Mouse (Mus musculus) hindbrain, postnatal 0 days (tissue): Measurements from ENCODE around the gene Cln3. TPM values are rescaled to one million over a fixed set of nuclear protein-coding genes. Genes with fewer than 3 reads are reported as not detected.

Source experiments
- ATAC-seq: fragments of 200-750 bp; cut with Nextera tagmentation; 2 replicates; pipeline ENCODE4 v1.8.0; 2017; ENCODE audit warnings: mild to moderate bottlenecking, moderate TSS enrichment, moderate library complexity
- DNase-seq: peaks from one replicate; pipeline ENCODE4 v3.0.0-alpha.2; 2015; ENCODE audit warnings: low spot score
- H3K27ac ChIP-seq: fragments of 300-500 bp; sonication (generic); 2 replicates; pipeline ENCODE4 v1.5.1; 2014; ENCODE audit warnings: mild to moderate bottlenecking
- H3K27me3 ChIP-seq: fragments of 300-500 bp; sonication (generic); 2 replicates; pipeline ENCODE4 v1.6.1; 2014; ENCODE audit warnings: low read length, mixed read lengths; ENCODE audit not compliant: insufficient read depth
- H3K36me3 ChIP-seq: fragments of 300-500 bp; sonication (generic); 2 replicates; pipeline ENCODE4 v1.6.1; 2014; ENCODE audit warnings: low read length, mixed read lengths; ENCODE audit not compliant: insufficient read depth
- H3K4me1 ChIP-seq: fragments of 300-500 bp; sonication (generic); 2 replicates; pipeline ENCODE4 v1.6.1; 2014; ENCODE audit warnings: antibody characterized with exemption, low read length, mixed read lengths; ENCODE audit not compliant: insufficient read depth
- H3K4me2 ChIP-seq: fragments of 300-500 bp; sonication (generic); 2 replicates; pipeline ENCODE4 v1.6.1; 2014; ENCODE audit warnings: low read depth, mild to moderate bottlenecking, low read length, moderate library complexity, mixed read lengths
- H3K4me3 ChIP-seq: fragments of 300-500 bp; sonication (generic); 2 replicates; pipeline ENCODE4 v1.5.1; 2014; ENCODE audit warnings: low read length
- H3K9ac ChIP-seq: fragments of 300-500 bp; sonication (generic); replicated peaks from 2 replicates; pipeline ENCODE4 v1.6.1; 2014; ENCODE audit warnings: mild to moderate bottlenecking, low read length, moderate library complexity, mixed read lengths
- H3K9me3 ChIP-seq: fragments of 300-500 bp; sonication (generic); 2 replicates; pipeline ENCODE4 v1.6.1; 2016; ENCODE audit warnings: low read length, mixed read lengths
- CTCF ChIP-seq: IDR thresholded peaks from 2 replicates; pipeline ENCODE4 v1.5.1; 2016; ENCODE audit warnings: antibody characterized with exemption, control low read depth, low read depth
- WGBS: fragments of 180-500 bp; shearing (Covaris S2); extraction: QIAGEN DNeasy Blood & Tissue Kit; methylation state at CpG from one replicate; pipeline ENCODE4 v1.1.7; 2014; 5-methylcytosine and 5-hydroxymethylcytosine counted together
- polyA plus RNA-seq: library from polyadenylated mRNA; unstranded; fragments of >200 nt; fragmentation: Nextera tagmentation; extraction: Ambion mirVana; gene quantifications from 2 replicates; pipeline ENCODE4 v1.2.1, GENCODE M21; 2015
- total RNA-seq: library from RNA; depleted of rRNA; stranded (reverse); fragments of >200 nt; gene quantifications from 2 replicates; pipeline ENCODE4 v1.2.3, GENCODE M21; 2014

The Cln3 gene
- total and polyA plus RNA-seq, 2 experiments from 2014 or later, result 22.3 to 27.7 TPM

GRCm38 (mm10) chr7:126583251-126583709 is 2.3 kb downstream of the Cln3 start:
- H3K36me3 ChIP-seq, result no peaks in the 10 kb centered on the region
- TF ChIP-seq CTCF, result no peak
- H3K4me3 ChIP-seq, result peak overlapping the region; percentile 53
- no peaks in the 10 kb centered on the region for H3K9me3 ChIP-seq
- peak; percentile 91 for ATAC-seq
- peak overlapping the region; percentile 47 for H3K9ac ChIP-seq
- under 1% methylated on average over 22 of the region's 22 CpGs for WGBS
- 0 out of 2 replicates have a peak, but pooled peaks cover 5% of the 10 kb centered on the region for H3K4me1 ChIP-seq
- peak overlapping the region; percentile 90 for H3K4me2 ChIP-seq
- H3K27me3 ChIP-seq, result no peaks in the 10 kb centered on the region
- peak overlapping the region; percentile 81 for H3K27ac ChIP-seq
- DNase-seq, result peak; percentile 93

- Histone ChIP-seq H3K9me3 (no peaks in the 10 kb centered on the region), H3K4me1 (0 out of 2 replicates have a peak, but pooled peaks cover 5% of the 10 kb centered on the region), H3K4me2 (peak overlapping the region; percentile 90), H3K27ac (no peak overlapping the region), H3K27me3 (no peaks in the 10 kb centered on the region), H3K36me3 (no peaks in the 10 kb centered on the region), H3K4me3 (peak overlapping the region; percentile 53), H3K9ac (peak overlapping the region; percentile 47)
- WGBS, result under 1% methylated on average over 20 of the region's 20 CpGs
- no peak for TF ChIP-seq CTCF
- ATAC-seq (peak; percentile 66), DNase-seq (peak; percentile 32)
Measured at GRCm38 (mm10) chr7:126582759-126583158, 2.9 kb downstream of the Cln3 start.

GRCm38 (mm10) chr7:126581661-126582060 is 4.0 kb downstream of the Cln3 start:
- 0 out of 2 replicates have a peak overlapping the region, but pooled peaks have one; percentile 90 for H3K4me2 ChIP-seq
- H3K4me3 ChIP-seq, result no peak overlapping the region
- H3K9ac ChIP-seq, result no peak overlapping the region
- no peaks in the 10 kb centered on the region for H3K27me3 ChIP-seq
- TF ChIP-seq CTCF, result no peak
- no peaks in the 10 kb centered on the region for H3K9me3 ChIP-seq
- no peak overlapping the region for H3K27ac ChIP-seq
- WGBS, result 82% methylated on average over 6 of the region's 6 CpGs
- 0 out of 2 replicates have a peak, but pooled peaks cover 5% of the 10 kb centered on the region for H3K4me1 ChIP-seq
- no peak for ATAC-seq
- H3K36me3 ChIP-seq, result no peaks in the 10 kb centered on the region
- no peak for DNase-seq

GRCm38 (mm10) chr7:126579172-126579571 is 6.4 kb downstream of the Cln3 start:
- Histone ChIP-seq H3K36me3 (no peaks in the 10 kb centered on the region), H3K4me3 (no peak overlapping the region), H3K9me3 (no peaks in the 10 kb centered on the region), H3K9ac (no peak overlapping the region), H3K4me1 (0 out of 2 replicates have a peak, but pooled peaks cover 5% of the 10 kb centered on the region), H3K27me3 (no peaks in the 10 kb centered on the region), H3K4me2 (no peak overlapping the region), H3K27ac (no peak overlapping the region)
- peak; percentile 61 for TF ChIP-seq CTCF
- ATAC-seq (no peak), DNase-seq (peak; percentile 38)
- 58% methylated on average over 8 of the region's 8 CpGs for WGBS

- no peaks in the 10 kb centered on the region for H3K36me3 ChIP-seq
- 48% methylated on average over 8 of the region's 8 CpGs for WGBS
- H3K4me2 ChIP-seq, result no peak overlapping the region
- no peaks in the 10 kb centered on the region for H3K4me1 ChIP-seq
- TF ChIP-seq CTCF, result peak; percentile 70
- DNase-seq, result peak; percentile 66
- H3K27ac ChIP-seq, result no peak overlapping the region
- no peaks in the 10 kb centered on the region for H3K27me3 ChIP-seq
- ATAC-seq, result no peak
- H3K9ac ChIP-seq, result no peak overlapping the region
- no peaks in the 10 kb centered on the region for H3K9me3 ChIP-seq
- no peak overlapping the region for H3K4me3 ChIP-seq
Measured at GRCm38 (mm10) chr7:126576946-126577345, 8.7 kb downstream of the Cln3 start.

GRCm38 (mm10) chr7:126566094-126566765 is 19.4 kb downstream of the Cln3 start, which contains the start of gene Eif3c:
TSS of gene Eif3c (minus strand) at chr7:126566411.
- no peaks in the 10 kb centered on the region for H3K27me3 ChIP-seq
- DNase-seq (peak; percentile 96), ATAC-seq (peak; percentile 95)
- peaks cover 29% of the 10 kb centered on the region for H3K36me3 ChIP-seq
- no peaks in the 10 kb centered on the region for H3K4me1 ChIP-seq
- H3K4me3 ChIP-seq, result peak within 1 kb of the TSS; percentile 96
- WGBS, result under 1% methylated on average over 44 of the region's 46 CpGs
- H3K9me3 ChIP-seq, result no peaks in the 10 kb centered on the region
- peak within 1 kb of the TSS; percentile 79 for H3K4me2 ChIP-seq
- H3K27ac ChIP-seq, result peak within 1 kb of the TSS; percentile 88
- H3K9ac ChIP-seq, result peak within 1 kb of the TSS; percentile 86
- no peak for TF ChIP-seq CTCF

GRCm38 (mm10) chr7:126565693-126566092 is 19.9 kb downstream of the Cln3 start:
- peak overlapping the region; percentile 79 for H3K4me2 ChIP-seq
- DNase-seq (no peak), ATAC-seq (no peak; the same call in 1 of the 2 replicates)
- H3K27me3 ChIP-seq, result no peaks in the 10 kb centered on the region
- TF ChIP-seq CTCF, result no peak
- under 1% methylated on average over 21 of the region's 28 CpGs for WGBS
- no peaks in the 10 kb centered on the region for H3K4me1 ChIP-seq
- H3K27ac ChIP-seq, result peak overlapping the region; percentile 88
- H3K9ac ChIP-seq, result peak overlapping the region; percentile 86
- peaks cover 30% of the 10 kb centered on the region for H3K36me3 ChIP-seq
- peak overlapping the region; percentile 96 for H3K4me3 ChIP-seq
- H3K9me3 ChIP-seq, result no peaks in the 10 kb centered on the region
